Mouse (Mus musculus): Measurements from ENCODE around the gene Olfr763. TPM values are rescaled to one million over a fixed set of nuclear protein-coding genes. Genes with fewer than 3 reads are reported as not detected.
"Not testable (repeated sequence)": the region's sequence is repeated elsewhere in the genome, so short reads cannot be mapped to it uniquely, and the experiment has no call there.

Olfr763 gene
- total RNA-seq, 1 experiment = not detected

DNA sequence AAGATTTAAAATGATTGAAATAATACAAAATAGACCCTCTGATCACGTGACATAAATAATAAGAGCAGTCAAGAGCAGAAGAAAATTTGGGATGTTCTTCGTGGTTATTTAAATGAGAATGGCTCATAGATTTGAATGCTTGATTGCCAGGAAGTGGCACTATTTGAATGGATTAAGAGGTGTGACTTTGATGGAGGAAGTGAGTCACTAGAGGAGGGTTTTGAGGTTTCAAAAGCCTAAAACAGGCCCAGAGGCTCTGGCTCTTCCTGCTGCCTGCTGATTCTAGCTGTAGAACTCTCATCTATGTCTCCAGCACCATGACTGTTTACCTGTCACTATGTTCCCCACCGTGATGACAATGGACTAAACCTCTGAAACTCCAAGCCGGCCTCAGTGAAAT lies 37.8 kb upstream of the Olfr763 start:
- in situ Hi-C loops (cut with MboI; ENCODE audit: low sequenced_read_pairs in 2 of 2, unreplicated experiment in 2 of 2) = no loop called here
- H3K27ac ChIP-seq (ENCODE audit: insufficient read depth, low read depth, low read length, poor library complexity, severe bottlenecking) = no peak overlapping the region
- DNase-seq (ENCODE audit: low read depth, low spot score) = no peak
- H3K4me3 ChIP-seq (ENCODE audit: insufficient read depth in 1 of 2, low read depth in 1 of 2, low read length in 2 of 2, poor library complexity in 1 of 2, severe bottlenecking in 1 of 2) = no peak overlapping the region
- no peak for TF ChIP-seq CHD2 (IDR thresholded peaks at IDR 0.05; ENCODE audit: low read depth, low read length)
- TF ChIP-seq HCFC1 (IDR thresholded peaks at IDR 0.05; ENCODE audit: borderline replicate concordance, insufficient read depth, low read length) = no peak
- no peak for TF ChIP-seq ZNF384 (IDR thresholded peaks at IDR 0.05; ENCODE audit: low read depth, low read length)
- TF ChIP-seq MAFK (IDR thresholded peaks at IDR 0.05; ENCODE audit: insufficient read depth, low read depth, low read length) = no peak
- no peak for TF ChIP-seq ZC3H11A (IDR thresholded peaks at IDR 0.05; ENCODE audit: borderline replicate concordance, low read depth, low read length)
- H3K4me1 ChIP-seq (ENCODE audit: control insufficient read depth in 2 of 2, insufficient read depth in 2 of 2, low read length in 2 of 2, poor library complexity in 1 of 2) = no peaks in the 10 kb centered on the region
- H3K36me3 ChIP-seq (ENCODE audit: control insufficient read depth, insufficient read depth, low read length, poor library complexity, severe bottlenecking) = no peaks in the 10 kb centered on the region
- H3K9ac ChIP-seq (ENCODE audit: insufficient read depth, low read depth, low read length, poor library complexity, severe bottlenecking) = no peak overlapping the region
- H3K9me3 ChIP-seq (ENCODE audit: control insufficient read depth, insufficient read depth, low read depth, low read length) = no peaks in the 10 kb centered on the region

- DNase-seq (ENCODE audit: low read depth, low spot score) = no peak
- Histone ChIP-seq H3K4me1 (ENCODE audit: control insufficient read depth in 2 of 2, insufficient read depth in 2 of 2, low read length in 2 of 2, poor library complexity in 1 of 2) (no peaks in the 10 kb centered on the region), H3K9me3 (ENCODE audit: control insufficient read depth, insufficient read depth, low read depth, low read length) (no peaks in the 10 kb centered on the region), H3K9ac (ENCODE audit: insufficient read depth, low read depth, low read length, poor library complexity, severe bottlenecking) (no peak overlapping the region), H3K27ac (ENCODE audit: insufficient read depth, low read depth, low read length, poor library complexity, severe bottlenecking) (no peak overlapping the region), H3K4me3 (ENCODE audit: insufficient read depth in 1 of 2, low read depth in 1 of 2, low read length in 2 of 2, poor library complexity in 1 of 2, severe bottlenecking in 1 of 2) (no peak overlapping the region), H3K36me3 (ENCODE audit: control insufficient read depth, insufficient read depth, low read length, poor library complexity, severe bottlenecking) (no peaks in the 10 kb centered on the region)
- TF ChIP-seq ZC3H11A (IDR thresholded peaks at IDR 0.05; ENCODE audit: borderline replicate concordance, low read depth, low read length) (no peak), MAFK (IDR thresholded peaks at IDR 0.05; ENCODE audit: insufficient read depth, low read depth, low read length) (no peak), CHD2 (IDR thresholded peaks at IDR 0.05; ENCODE audit: low read depth, low read length) (no peak), HCFC1 (IDR thresholded peaks at IDR 0.05; ENCODE audit: borderline replicate concordance, insufficient read depth, low read length) (no peak)
- in situ Hi-C loops (cut with MboI; ENCODE audit: low sequenced_read_pairs in 2 of 2, unreplicated experiment in 2 of 2) = no loop called here
These were observed 34.2 kb upstream of the Olfr763 start for GRCm38 (mm10) chr10:128976395-128976794.

DNA sequence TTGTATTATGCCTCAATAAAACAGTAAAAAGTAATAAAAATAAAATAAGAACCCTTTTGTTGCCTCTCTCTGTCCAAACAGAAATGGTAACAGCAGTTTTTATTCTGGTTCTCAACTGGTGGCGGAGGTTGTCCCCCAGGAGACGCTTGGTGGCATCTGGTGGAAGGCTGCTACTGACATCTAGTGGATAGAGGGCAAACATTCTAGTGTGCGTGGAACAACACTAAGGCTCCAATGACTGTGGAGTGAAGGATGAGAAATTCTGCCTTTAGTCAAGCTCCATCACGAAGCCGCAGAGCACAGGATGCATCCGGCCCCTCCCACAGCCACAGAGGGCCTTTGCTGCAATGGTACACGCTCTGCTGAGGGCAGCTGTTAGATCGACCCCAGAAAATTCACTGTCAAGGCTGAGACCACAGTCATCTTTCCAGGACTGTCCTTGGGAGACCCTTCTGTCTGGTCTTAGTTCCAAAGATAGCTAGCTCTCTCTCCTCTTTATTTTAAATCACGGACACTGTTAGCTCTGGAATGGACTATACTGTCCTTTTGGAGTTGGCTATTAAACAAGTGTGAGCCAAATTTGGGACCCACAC lies 33.0 kb upstream of the Olfr763 start:
- H3K9ac ChIP-seq (ENCODE audit: insufficient read depth, low read depth, low read length, poor library complexity, severe bottlenecking) = no peak overlapping the region
- H3K9me3 ChIP-seq (ENCODE audit: control insufficient read depth, insufficient read depth, low read depth, low read length) = no peaks in the 10 kb centered on the region
- in situ Hi-C loops (cut with MboI; ENCODE audit: low sequenced_read_pairs in 2 of 2, unreplicated experiment in 2 of 2) = no loop called here
- no peak overlapping the region for H3K4me3 ChIP-seq (ENCODE audit: insufficient read depth in 1 of 2, low read depth in 1 of 2, low read length in 2 of 2, poor library complexity in 1 of 2, severe bottlenecking in 1 of 2)
- no peaks in the 10 kb centered on the region for H3K36me3 ChIP-seq (ENCODE audit: control insufficient read depth, insufficient read depth, low read length, poor library complexity, severe bottlenecking)
- peak; percentile 36 for DNase-seq (ENCODE audit: low read depth, low spot score)
- TF ChIP-seq ZNF384 (IDR thresholded peaks at IDR 0.05; ENCODE audit: low read depth, low read length) = no peak
- no peak for TF ChIP-seq CHD2 (IDR thresholded peaks at IDR 0.05; ENCODE audit: low read depth, low read length)
- no peak for TF ChIP-seq MAFK (IDR thresholded peaks at IDR 0.05; ENCODE audit: insufficient read depth, low read depth, low read length)
- TF ChIP-seq ZC3H11A (IDR thresholded peaks at IDR 0.05; ENCODE audit: borderline replicate concordance, low read depth, low read length) = peak; percentile 35; the same call in 1 of the 2 replicates
- no peak for TF ChIP-seq HCFC1 (IDR thresholded peaks at IDR 0.05; ENCODE audit: borderline replicate concordance, insufficient read depth, low read length)
- H3K4me1 ChIP-seq (ENCODE audit: control insufficient read depth in 2 of 2, insufficient read depth in 2 of 2, low read length in 2 of 2, poor library complexity in 1 of 2) = no peaks in the 10 kb centered on the region
- no peak overlapping the region for H3K27ac ChIP-seq (ENCODE audit: insufficient read depth, low read depth, low read length, poor library complexity, severe bottlenecking)

GRCm38 (mm10) chr10:128980644-128981365 lies 29.8 kb upstream of the Olfr763 start:
- H3K9me3 ChIP-seq (ENCODE audit: control insufficient read depth, insufficient read depth, low read depth, low read length) = no peaks in the 10 kb centered on the region
- no peaks in the 10 kb centered on the region for H3K4me1 ChIP-seq (ENCODE audit: control insufficient read depth in 2 of 2, insufficient read depth in 2 of 2, low read length in 2 of 2, poor library complexity in 1 of 2)
- in situ Hi-C loops (cut with MboI; ENCODE audit: low sequenced_read_pairs in 2 of 2, unreplicated experiment in 2 of 2) = no loop called here
- peak; percentile 56 for DNase-seq (ENCODE audit: low read depth, low spot score)
- H3K27ac ChIP-seq (ENCODE audit: insufficient read depth, low read depth, low read length, poor library complexity, severe bottlenecking) = no peak overlapping the region
- no peak overlapping the region for H3K4me3 ChIP-seq (ENCODE audit: insufficient read depth in 1 of 2, low read depth in 1 of 2, low read length in 2 of 2, poor library complexity in 1 of 2, severe bottlenecking in 1 of 2)
- H3K36me3 ChIP-seq (ENCODE audit: control insufficient read depth, insufficient read depth, low read length, poor library complexity, severe bottlenecking) = no peaks in the 10 kb centered on the region
- no peak overlapping the region for H3K9ac ChIP-seq (ENCODE audit: insufficient read depth, low read depth, low read length, poor library complexity, severe bottlenecking)
- TF ChIP-seq ZC3H11A (IDR thresholded peaks at IDR 0.05; ENCODE audit: borderline replicate concordance, low read depth, low read length) (no peak), ZNF384 (IDR thresholded peaks at IDR 0.05; ENCODE audit: low read depth, low read length) (no peak), CHD2 (IDR thresholded peaks at IDR 0.05; ENCODE audit: low read depth, low read length) (no peak), MAFK (IDR thresholded peaks at IDR 0.05; ENCODE audit: insufficient read depth, low read depth, low read length) (no peak), HCFC1 (IDR thresholded peaks at IDR 0.05; ENCODE audit: borderline replicate concordance, insufficient read depth, low read length) (no peak)

GRCm38 (mm10) chr10:128989131-128989530 lies 21.5 kb upstream of the Olfr763 start, which contains the start of gene Olfr9:
Olfr9 (plus strand) TSS chr10:128989431.
- H3K9ac ChIP-seq (ENCODE audit: insufficient read depth, low read depth, low read length, poor library complexity, severe bottlenecking); H3K27ac ChIP-seq (ENCODE audit: insufficient read depth, low read depth, low read length, poor library complexity, severe bottlenecking); in situ Hi-C loops (cut with MboI; ENCODE audit: low sequenced_read_pairs in 2 of 2, unreplicated experiment in 2 of 2); DNase-seq (ENCODE audit: low read depth, low spot score); H3K9me3 ChIP-seq (ENCODE audit: control insufficient read depth, insufficient read depth, low read depth, low read length); H3K4me3 ChIP-seq (ENCODE audit: insufficient read depth in 1 of 2, low read depth in 1 of 2, low read length in 2 of 2, poor library complexity in 1 of 2, severe bottlenecking in 1 of 2); H3K36me3 ChIP-seq (ENCODE audit: control insufficient read depth, insufficient read depth, low read length, poor library complexity, severe bottlenecking); H3K4me1 ChIP-seq (ENCODE audit: control insufficient read depth in 2 of 2, insufficient read depth in 2 of 2, low read length in 2 of 2, poor library complexity in 1 of 2): not testable (repeated sequence)

DNA sequence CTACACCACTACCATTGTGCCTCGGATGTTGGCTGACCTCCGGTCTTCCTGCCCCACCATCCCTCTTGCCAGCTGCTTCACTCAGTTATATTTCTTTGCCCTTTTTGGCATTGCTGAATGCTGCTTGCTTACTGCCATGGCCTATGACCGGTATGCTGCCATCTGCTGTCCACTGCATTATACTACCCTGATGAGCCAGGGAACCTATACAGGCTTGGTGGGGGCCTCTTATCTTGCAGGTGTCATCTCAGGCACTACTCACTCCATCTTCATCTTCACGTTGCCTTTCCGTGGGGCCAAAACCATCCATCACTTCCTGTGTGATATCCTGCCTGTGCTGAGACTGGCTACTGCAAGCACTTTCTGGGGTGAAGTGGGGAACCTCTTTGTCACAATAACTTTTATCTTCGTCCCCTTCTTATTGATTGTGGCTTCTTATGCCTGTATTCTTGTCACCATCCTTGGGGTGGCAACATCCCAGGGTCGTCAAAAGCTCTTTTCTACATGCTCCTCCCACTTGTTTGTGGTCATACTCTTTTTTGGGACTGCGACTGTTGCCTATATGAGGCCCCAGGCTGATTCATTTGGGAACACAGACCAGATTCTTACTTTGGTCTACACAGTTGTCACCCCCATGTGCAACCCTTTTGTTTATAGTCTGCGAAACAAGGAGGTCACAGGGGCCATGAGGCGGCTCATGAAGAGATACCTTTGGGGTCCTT lies 20.3 kb upstream of the Olfr763 start:
- in situ Hi-C loops (cut with MboI; ENCODE audit: low sequenced_read_pairs in 2 of 2, unreplicated experiment in 2 of 2); DNase-seq (ENCODE audit: low read depth, low spot score): not testable (repeated sequence)

More for the DNA sequence above, 20.3 kb upstream of the Olfr763 start:
- not testable (repeated sequence) for H3K4me3 ChIP-seq (ENCODE audit: insufficient read depth in 1 of 2, low read depth in 1 of 2, low read length in 2 of 2, poor library complexity in 1 of 2, severe bottlenecking in 1 of 2); H3K9ac ChIP-seq (ENCODE audit: insufficient read depth, low read depth, low read length, poor library complexity, severe bottlenecking); H3K27ac ChIP-seq (ENCODE audit: insufficient read depth, low read depth, low read length, poor library complexity, severe bottlenecking); H3K9me3 ChIP-seq (ENCODE audit: control insufficient read depth, insufficient read depth, low read depth, low read length); H3K36me3 ChIP-seq (ENCODE audit: control insufficient read depth, insufficient read depth, low read length, poor library complexity, severe bottlenecking); H3K4me1 ChIP-seq (ENCODE audit: control insufficient read depth in 2 of 2, insufficient read depth in 2 of 2, low read length in 2 of 2, poor library complexity in 1 of 2)
